In the genomic region with DNA sequence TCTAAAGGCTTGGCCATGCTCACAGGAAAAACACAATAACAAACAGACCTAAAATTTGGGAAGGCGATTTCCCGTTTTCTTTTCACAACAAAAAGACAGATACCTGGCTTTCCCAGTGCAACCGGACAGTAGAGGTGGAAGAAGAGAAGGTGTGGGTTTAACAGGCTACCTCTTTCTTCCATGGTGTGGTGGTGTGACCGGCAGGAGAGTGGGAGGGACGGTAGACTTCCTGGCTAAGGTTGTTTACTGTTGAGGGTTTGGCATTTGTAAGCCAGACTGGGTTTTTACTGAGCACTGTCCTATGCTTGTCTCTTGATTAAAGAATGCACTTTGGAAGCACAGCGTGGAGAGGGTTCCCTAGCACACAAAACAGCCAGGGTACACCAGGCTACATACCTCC, we compare ENCODE assay signal across 9 mouse cellular contexts. TPM values are rescaled to one million over a fixed set of nuclear protein-coding genes. Genes with fewer than 3 reads are reported as not detected.
A peak's percentile ranks its signal among the peaks of the same experiment; 100 is the strongest.
DNase-seq lines count a peak whose midpoint lies in the region; ATAC-seq and TF ChIP-seq lines count a peak whose summit lies in the region.
"Had no signal": no experiment of that assay in that cellular context is flagged by ENCODE, and none has a peak within 500 bp of the region (broad histone marks: within the 10 kb centered on the region; RNA-seq: fewer than 3 reads in every experiment).

No protein-coding gene starts in this region.

- H3K4me2 ChIP-seq in neural tube, embryonic 11.5 days (ENCODE audit: low read depth) = peak overlapping the region; percentile 6
- peak overlapping the region; percentile 63 for H3K4me2 ChIP-seq in liver, embryonic 14.5 days (ENCODE audit: low read depth)

- H3K36me3 ChIP-seq in erythroblast, embryonic 14.5 days (ENCODE audit: control insufficient read depth) = no peaks in the 10 kb centered on the region
- H3K36me3 ChIP-seq in neural tube, embryonic 11.5 days (ENCODE audit: control insufficient read depth, insufficient read depth, low read length) = no peaks in the 10 kb centered on the region
- no peaks in the 10 kb centered on the region for H3K36me3 ChIP-seq in liver, embryonic 14.5 days (replicated peaks; ENCODE audit: control insufficient read depth, insufficient read depth, low read depth)

- WGBS in neural tube, embryonic 11.5 days = 35% methylated on average over 6 of the region's 6 CpGs
- 25% methylated on average over 6 of the region's 6 CpGs for WGBS in liver, embryonic 14.5 days (ENCODE audit: insufficient replicate concordance)

- ATAC-seq in erythroblast, adult 5-6 weeks (replicated peaks; ENCODE audit: low FRiP score, poor library complexity, severe bottlenecking) = no peak
- ATAC-seq in neural tube, embryonic 11.5 days (ENCODE audit: insufficient read depth, low FRiP score, low TSS enrichment) = no peak; the same call in 1 of the 2 replicates
- ATAC-seq in liver, embryonic 14.5 days (ENCODE audit: insufficient read depth) = no peak

- no peak for DNase-seq in neural tube, embryonic 11.5 days (ENCODE audit: low spot score)
- DNase-seq in neural tube, embryonic 10.5 days (ENCODE audit: extremely low spot score, low spot score) = no peak
- no peak for DNase-seq in liver, embryonic 14.5 days (ENCODE audit: low read depth in 3 of 3, low spot score in 3 of 3)
- no peak for DNase-seq in spleen, postnatal 14 days (ENCODE audit: low spot score in 2 of 2)
- no peak for DNase-seq in urinary bladder, adult 18-20 months (ENCODE audit: low spot score in 2 of 2)
- DNase-seq in kidney, postnatal 25 days = no peak

- H3K27ac ChIP-seq in neural tube, embryonic 11.5 days (ENCODE audit: low read depth, low read length) = no peak overlapping the region
- H3K27ac ChIP-seq in liver, embryonic 14.5 days = no peak overlapping the region
- H3K27ac ChIP-seq: macrophage had no signal

- H3K9me3 ChIP-seq in erythroblast, embryonic 14.5 days (ENCODE audit: control insufficient read depth, low read length) = no peaks in the 10 kb centered on the region
- H3K9me3 ChIP-seq in neural tube, embryonic 11.5 days (ENCODE audit: control insufficient read depth, low read length) = no peaks in the 10 kb centered on the region
- H3K9me3 ChIP-seq in liver, embryonic 14.5 days (ENCODE audit: control insufficient read depth, low read length) = no peaks in the 10 kb centered on the region

- no peak for TF ChIP-seq CTCF in liver, embryonic 14.5 days (IDR thresholded peaks at IDR 0.05; ENCODE audit: low read depth)

- H3K4me3 ChIP-seq in erythroblast, embryonic 14.5 days (replicated peaks) = peak overlapping the region; percentile 51
- H3K4me3 ChIP-seq in neural tube, embryonic 11.5 days (ENCODE audit: low read depth, low read length) = no peak overlapping the region
- no peak overlapping the region for H3K4me3 ChIP-seq in liver, embryonic 14.5 days (ENCODE audit: insufficient read depth in 1 of 2, low read depth in 2 of 2, low read length in 2 of 2)

- no peak for TF ChIP-seq EP300 in liver, embryonic 14.5 days (IDR thresholded peaks at IDR 0.05; ENCODE audit: low read depth)

- no peak overlapping the region for H3K9ac ChIP-seq in neural tube, embryonic 11.5 days (ENCODE audit: low read length)
- H3K9ac ChIP-seq in liver, embryonic 14.5 days (replicated peaks) = peak overlapping the region; percentile 38

- H3K4me1 ChIP-seq in erythroblast, embryonic 14.5 days (ENCODE audit: control insufficient read depth) = peaks cover 23% of the 10 kb centered on the region
- H3K4me1 ChIP-seq in neural tube, embryonic 11.5 days (ENCODE audit: control insufficient read depth, insufficient read depth, low read length) = peaks cover 6% of the 10 kb centered on the region
- peaks cover 5 to 16% of the 10 kb centered on the region in 2 experiments; a peak in 3 of 4 replicates for H3K4me1 ChIP-seq in liver, embryonic 14.5 days (replicated peaks; ENCODE audit: control insufficient read depth in 2 of 2, insufficient read depth in 2 of 2, low read length in 1 of 2)

- H3K27me3 ChIP-seq in erythroblast, embryonic 14.5 days (ENCODE audit: control insufficient read depth) = no peaks in the 10 kb centered on the region
- H3K27me3 ChIP-seq in neural tube, embryonic 11.5 days (ENCODE audit: control insufficient read depth, insufficient read depth, low read length) = no peaks in the 10 kb centered on the region; the same call in 1 of the 2 replicates
- no peaks in the 10 kb centered on the region for H3K27me3 ChIP-seq in liver, embryonic 14.5 days (ENCODE audit: control insufficient read depth, insufficient read depth, low read length)

RNA-seq across cellular contexts. Expression of gene Zfp217, which starts 45.9 kb away (rescaled TPM):
- 1.2 and 1.5 TPM in 2 replicates for polyA plus RNA-seq in erythroblast, embryonic 14.5 days (2012)
- 75.7 and 92.6 TPM in 2 replicates for total RNA-seq in erythroblast, adult 5-6 weeks (2015; ENCODE audit: low replicate concordance)
- total RNA-seq in erythroblast, adult 5-6 weeks (2017; ENCODE audit: low replicate concordance) = 169 and 180 TPM in 2 replicates
- 3.5 and 3.6 TPM in 2 replicates for polyA plus RNA-seq in neural tube, embryonic 11.5 days (2014; fragmentation: Nextera tagmentation; extraction: Ambion mirVana)
- 4.2 and 4.8 TPM in 2 replicates for polyA plus RNA-seq in liver, embryonic 14.5 days (2012; rRNA removed)
- 2.3 and 3.5 TPM in 2 replicates for polyA plus RNA-seq in liver, embryonic 14.5 days (2014; fragmentation: Nextera tagmentation; extraction: Ambion mirVana)
